Mouse (Mus musculus): ENCODE data around the gene Tjp2. TPM values are rescaled to one million over a fixed set of nuclear protein-coding genes. Genes with fewer than 3 reads are reported as not detected.

Tjp2 gene
- 7.6 and 8.3 TPM in 2 replicates for polyA plus RNA-seq (2021; fragmentation: Nextera tagmentation)
- long read RNA-seq, experiment 1, full-length matches to known transcripts, result 11 of 67 reads
- long read RNA-seq, experiment 1, partial matches to known transcripts, result 17 of 67 reads
- long read RNA-seq, experiment 1, other reads (novel, unspliced or antisense), result 39 of 67 reads
- long read RNA-seq, experiment 2, partial matches to known transcripts, result 7 of 13 reads
- long read RNA-seq, experiment 2, other reads (novel, unspliced or antisense), result 6 of 13 reads

GRCm38 (mm10) chr19:24224500-24225304 lies at the start of gene Tjp2:
Gene Tjp2, minus strand, starts transcription at chr19:24225030.

Other genes with a start within 250 kb of the Tjp2 start
- 0.70 and 2.1 TPM in 2 replicates for gene Fam189a2, start 194.0 kb downstream of the Tjp2 start, polyA plus RNA-seq (2021; fragmentation: Nextera tagmentation)
- 21.9 and 22.1 TPM in 2 replicates for gene Fxn, start 55.6 kb upstream of the Tjp2 start, polyA plus RNA-seq (2021; fragmentation: Nextera tagmentation)